Mouse (Mus musculus): Measurements from ENCODE around the gene Umps.

Umps gene

DNA sequence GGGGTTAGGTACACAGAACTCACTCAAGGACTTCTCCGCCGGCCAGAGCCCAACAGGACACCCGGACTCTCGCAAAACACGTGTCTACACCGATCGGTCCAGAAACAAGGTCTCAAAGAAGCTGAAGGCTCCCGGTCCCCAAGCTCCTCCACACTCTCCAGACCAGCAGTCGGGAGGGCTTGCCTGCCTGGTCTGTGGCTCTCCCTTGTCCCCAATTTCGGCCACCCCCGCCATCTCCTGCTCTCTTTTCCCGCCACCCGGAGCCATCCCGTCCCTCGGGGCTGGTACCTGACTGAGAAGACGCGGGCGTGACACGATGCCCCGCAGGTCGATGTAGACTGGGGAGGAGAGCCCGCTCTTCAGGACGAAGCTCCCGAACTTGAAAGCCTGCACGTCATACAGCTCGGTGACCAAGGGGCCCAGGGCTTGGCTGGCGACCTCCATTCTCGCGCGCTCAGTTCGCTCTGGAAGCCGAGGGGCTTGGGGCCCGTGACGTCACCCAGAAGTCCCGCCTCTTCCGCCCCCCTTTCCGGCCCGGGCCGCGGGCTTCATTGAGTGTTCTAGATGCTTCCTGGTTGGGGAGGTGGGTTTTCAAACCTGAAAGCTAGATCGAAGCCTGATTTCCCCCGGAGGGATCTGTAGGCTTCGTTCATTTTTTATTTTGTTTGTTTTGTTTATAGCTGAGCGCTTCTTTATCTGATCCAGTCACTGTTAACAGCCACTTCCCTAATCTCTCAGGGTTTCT, at the start of gene Umps:
Gene Umps, minus strand, starts transcription at position 501 of the 745 bp plus-strand sequence.
- in situ Hi-C loops (cut with MboI; ENCODE audit: low pct_unique_long_range_greater_than_20kb in 1 of 2, low sequenced_read_pairs in 2 of 2, unreplicated experiment in 1 of 2) = no loop called here

- in situ Hi-C loops (cut with MboI; ENCODE audit: low pct_unique_long_range_greater_than_20kb in 1 of 2, low sequenced_read_pairs in 2 of 2, unreplicated experiment in 1 of 2) = no loop called here
Observed at GRCm38 (mm10) chr16:34011991-34012845, 45.4 kb upstream of the Umps start.

DNA sequence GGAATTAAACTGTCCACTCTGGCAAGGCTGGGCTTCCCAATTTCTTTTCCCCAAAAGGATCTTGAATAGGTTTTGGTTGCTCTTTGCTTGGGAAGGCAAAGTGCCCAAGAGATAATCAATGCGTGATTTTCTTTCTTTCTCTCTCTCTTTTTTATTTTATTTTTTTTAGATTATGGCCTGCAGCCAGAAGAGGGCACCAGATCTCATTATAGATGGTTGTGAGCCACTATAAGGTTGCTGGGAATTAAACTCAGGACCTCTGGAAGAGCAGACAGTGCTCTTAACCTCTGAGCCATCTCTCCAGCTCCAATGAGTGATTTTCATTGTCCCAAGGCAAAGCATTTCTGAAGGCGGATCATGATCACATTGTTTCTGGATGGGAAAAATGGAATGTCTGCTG, 42.7 kb upstream of the Umps start:
- in situ Hi-C loops (cut with MboI; ENCODE audit: low pct_unique_long_range_greater_than_20kb in 1 of 2, low sequenced_read_pairs in 2 of 2, unreplicated experiment in 1 of 2) = no loop called here

GRCm38 (mm10) chr16:34005986-34006385, 39.1 kb upstream of the Umps start:
- in situ Hi-C loops (cut with MboI; ENCODE audit: low pct_unique_long_range_greater_than_20kb in 1 of 2, low sequenced_read_pairs in 2 of 2, unreplicated experiment in 1 of 2) = no loop called here

DNA sequence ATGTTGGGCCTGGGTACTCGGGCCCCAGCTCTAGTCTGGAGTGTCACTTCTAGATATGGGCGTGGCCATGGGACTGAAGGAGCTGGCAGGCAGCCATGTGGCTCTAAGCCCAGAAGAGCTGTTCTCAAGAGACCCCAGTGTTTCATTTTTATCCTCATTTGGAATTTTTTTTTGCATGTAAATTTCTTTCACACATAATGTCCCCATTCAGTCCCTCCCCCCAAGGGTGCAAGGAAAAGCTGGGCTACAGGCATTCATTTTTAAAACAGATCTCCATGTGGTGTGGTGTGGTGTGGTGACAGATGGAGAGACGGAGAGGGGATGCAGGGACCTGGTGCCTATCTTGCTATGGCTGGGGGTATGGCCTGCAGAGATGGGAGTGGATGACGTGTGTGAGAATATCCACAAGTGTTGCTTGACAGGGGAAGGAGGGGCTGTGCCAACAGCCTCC, 37.3 kb upstream of the Umps start:
- in situ Hi-C loops (cut with MboI; ENCODE audit: low pct_unique_long_range_greater_than_20kb in 1 of 2, low sequenced_read_pairs in 2 of 2, unreplicated experiment in 1 of 2) = no loop called here

DNA sequence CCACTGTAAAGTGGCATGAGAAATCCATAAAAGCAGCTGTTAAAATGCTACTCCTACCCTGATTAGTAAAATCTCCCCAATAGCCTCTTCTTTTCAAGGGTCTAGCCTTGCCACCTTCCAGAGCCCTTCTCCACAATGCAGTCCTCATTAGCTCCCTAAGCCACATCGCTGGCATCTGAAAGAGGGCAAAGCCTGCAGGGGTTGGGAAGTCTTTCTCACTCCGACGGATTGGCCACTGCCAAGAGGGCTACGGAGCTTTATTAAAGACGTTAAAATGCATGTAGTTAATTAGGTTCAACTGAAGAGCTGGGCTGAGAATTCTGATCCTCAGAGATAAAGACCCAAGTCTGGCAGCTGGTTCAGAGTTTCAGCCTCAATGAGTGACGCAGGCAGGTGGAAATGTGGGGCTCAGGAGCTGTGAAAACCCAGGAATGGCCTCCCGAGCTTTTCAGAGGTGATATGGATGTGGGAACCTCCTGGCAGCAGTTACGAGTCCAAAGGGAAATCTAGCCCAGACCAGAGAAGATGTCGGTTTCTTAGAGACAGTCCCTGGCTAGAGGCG, 36.8 kb upstream of the Umps start:
- in situ Hi-C loops (cut with MboI; ENCODE audit: low pct_unique_long_range_greater_than_20kb in 1 of 2, low sequenced_read_pairs in 2 of 2, unreplicated experiment in 1 of 2) = no loop called here

- in situ Hi-C loops (cut with MboI; ENCODE audit: low pct_unique_long_range_greater_than_20kb in 1 of 2, low sequenced_read_pairs in 2 of 2, unreplicated experiment in 1 of 2) = no loop called here
Observed at GRCm38 (mm10) chr16:34000715-34001114, 33.9 kb upstream of the Umps start.

DNA sequence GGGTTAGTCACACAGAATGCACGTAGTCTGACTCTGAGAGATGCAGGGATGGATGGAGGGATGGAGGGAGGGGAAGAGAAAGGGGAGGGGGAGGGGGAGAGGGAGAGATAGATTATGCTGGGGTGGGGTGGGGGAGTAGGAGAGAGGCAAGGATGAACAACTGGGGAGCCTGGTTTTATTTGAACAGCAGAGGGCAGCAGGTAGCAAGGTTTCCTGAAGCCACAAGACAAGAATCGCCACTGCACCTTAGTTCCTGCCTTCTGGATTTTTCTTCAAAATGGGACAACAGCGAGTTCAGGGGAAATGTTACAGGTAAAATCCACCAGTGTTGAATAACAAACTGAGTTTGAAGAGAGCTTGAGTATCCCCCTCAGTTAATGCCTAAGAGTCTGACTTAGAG, 32.5 kb upstream of the Umps start:
- in situ Hi-C loops (cut with MboI; ENCODE audit: low pct_unique_long_range_greater_than_20kb in 1 of 2, low sequenced_read_pairs in 2 of 2, unreplicated experiment in 1 of 2) = loop anchor here (10.0 kb wide), 2 partner anchors 105 to 175 kb away; partner anchors contain the start of gene Itgb5 (in 1 of the 2)

DNA sequence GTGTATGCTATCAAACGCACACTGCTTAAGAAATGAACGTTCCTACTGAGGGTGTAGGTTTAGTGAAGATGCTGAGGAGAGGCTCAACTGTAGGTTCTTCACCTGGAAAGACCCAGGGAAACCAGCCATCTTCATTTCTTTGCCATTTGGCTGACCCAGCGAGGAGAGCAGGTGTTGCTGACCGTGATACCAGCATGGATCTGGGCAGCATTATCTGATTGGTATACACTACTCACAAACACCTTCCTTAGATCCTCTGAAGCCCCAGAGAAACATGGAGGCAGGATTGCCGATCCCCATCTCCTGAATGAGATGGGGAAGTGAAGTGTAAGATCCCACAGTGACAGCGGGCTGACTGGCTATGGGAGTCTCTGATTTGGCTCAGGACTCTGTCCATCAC, 31.2 kb upstream of the Umps start:
- in situ Hi-C loops (cut with MboI; ENCODE audit: low pct_unique_long_range_greater_than_20kb in 1 of 2, low sequenced_read_pairs in 2 of 2, unreplicated experiment in 1 of 2) = loop anchor here (10.0 kb wide), 2 partner anchors 107 to 173 kb away; partner anchors contain the start of gene Itgb5 (in 1 of the 2)

- in situ Hi-C loops (cut with MboI; ENCODE audit: low pct_unique_long_range_greater_than_20kb in 1 of 2, low sequenced_read_pairs in 2 of 2, unreplicated experiment in 1 of 2) = loop anchor here (10.0 kb wide), 2 partner anchors 109 to 171 kb away; partner anchors contain the start of gene Itgb5 (in 1 of the 2)
Observed at GRCm38 (mm10) chr16:33996030-33996429, 29.2 kb upstream of the Umps start.

DNA sequence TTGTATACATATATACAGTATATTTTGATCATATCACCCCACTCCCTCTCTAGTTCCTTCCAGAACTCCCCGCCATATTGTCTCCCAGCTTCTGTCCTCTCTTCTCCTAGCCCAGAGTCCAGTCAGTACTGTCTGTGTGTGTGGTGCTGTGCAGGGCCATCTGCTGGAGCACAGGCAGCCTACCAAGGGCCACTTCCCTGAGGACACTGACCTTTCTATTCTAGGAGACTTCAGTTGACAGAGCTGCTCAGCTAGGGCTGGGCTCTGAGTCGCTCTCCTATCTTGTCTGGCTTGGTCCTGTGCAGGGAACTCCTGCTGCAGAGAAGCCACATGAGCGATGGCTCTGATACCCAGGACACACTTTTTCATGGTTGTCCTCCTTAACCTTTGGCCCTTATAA, 28.7 kb upstream of the Umps start:
- in situ Hi-C loops (cut with MboI; ENCODE audit: low pct_unique_long_range_greater_than_20kb in 1 of 2, low sequenced_read_pairs in 2 of 2, unreplicated experiment in 1 of 2) = loop anchor here (10.0 kb wide), 2 partner anchors 109 to 171 kb away; partner anchors contain the start of gene Itgb5 (in 1 of the 2)

DNA sequence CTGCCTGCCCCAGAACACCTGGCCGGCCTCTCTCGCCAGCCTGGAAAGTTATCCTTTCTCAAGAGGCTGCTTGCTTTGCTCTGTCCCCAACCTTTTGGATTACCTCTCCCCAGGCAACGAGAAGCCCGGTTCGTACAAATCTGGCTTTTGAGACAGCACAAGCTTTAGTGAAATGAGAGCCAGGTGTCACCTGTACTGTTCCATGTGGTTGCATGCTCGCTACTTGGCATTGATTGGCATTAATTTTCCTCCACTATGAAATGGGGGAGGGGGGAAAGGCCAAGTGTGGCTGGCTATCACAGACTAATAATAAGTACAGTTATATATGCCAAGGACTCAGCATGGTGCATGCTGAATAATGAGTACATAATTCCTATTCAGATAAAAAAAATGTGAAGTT, 27.5 kb upstream of the Umps start:
- in situ Hi-C loops (cut with MboI; ENCODE audit: low pct_unique_long_range_greater_than_20kb in 1 of 2, low sequenced_read_pairs in 2 of 2, unreplicated experiment in 1 of 2) = loop anchor here (5.0 to 10.0 kb wide), 3 partner anchors 110 to 170 kb away; partner anchors contain the start of gene Itgb5 (in 1 of the 2)

- in situ Hi-C loops (cut with MboI; ENCODE audit: low pct_unique_long_range_greater_than_20kb in 1 of 2, low sequenced_read_pairs in 2 of 2, unreplicated experiment in 1 of 2) = loop anchor here (5.0 to 10.0 kb wide), 3 partner anchors 114 to 166 kb away; partner anchors contain the start of gene Itgb5 (in 1 of the 2)
Observed at GRCm38 (mm10) chr16:33990712-33991111, 23.9 kb upstream of the Umps start.

DNA sequence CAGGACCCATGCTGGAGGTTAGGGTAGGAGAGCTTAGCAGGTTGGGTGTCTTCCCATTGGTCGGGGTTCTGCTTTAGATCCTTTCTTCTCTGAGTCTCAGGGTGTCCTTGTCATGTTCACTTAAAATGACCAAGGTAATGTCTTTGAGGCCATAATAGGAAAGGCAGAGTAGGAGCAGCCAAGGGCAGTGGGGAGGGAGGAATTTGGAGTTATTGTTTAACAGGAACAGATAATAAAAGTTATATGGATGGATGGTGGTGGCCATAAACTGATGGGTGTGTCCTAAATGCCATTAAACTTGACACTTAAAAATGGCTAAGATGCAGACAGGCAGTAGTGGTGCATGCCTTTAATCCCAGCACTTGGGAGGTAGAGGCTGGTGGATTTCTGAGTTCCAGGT, 22.3 kb upstream of the Umps start:
- in situ Hi-C loops (cut with MboI; ENCODE audit: low pct_unique_long_range_greater_than_20kb in 1 of 2, low sequenced_read_pairs in 2 of 2, unreplicated experiment in 1 of 2) = no loop called here

DNA sequence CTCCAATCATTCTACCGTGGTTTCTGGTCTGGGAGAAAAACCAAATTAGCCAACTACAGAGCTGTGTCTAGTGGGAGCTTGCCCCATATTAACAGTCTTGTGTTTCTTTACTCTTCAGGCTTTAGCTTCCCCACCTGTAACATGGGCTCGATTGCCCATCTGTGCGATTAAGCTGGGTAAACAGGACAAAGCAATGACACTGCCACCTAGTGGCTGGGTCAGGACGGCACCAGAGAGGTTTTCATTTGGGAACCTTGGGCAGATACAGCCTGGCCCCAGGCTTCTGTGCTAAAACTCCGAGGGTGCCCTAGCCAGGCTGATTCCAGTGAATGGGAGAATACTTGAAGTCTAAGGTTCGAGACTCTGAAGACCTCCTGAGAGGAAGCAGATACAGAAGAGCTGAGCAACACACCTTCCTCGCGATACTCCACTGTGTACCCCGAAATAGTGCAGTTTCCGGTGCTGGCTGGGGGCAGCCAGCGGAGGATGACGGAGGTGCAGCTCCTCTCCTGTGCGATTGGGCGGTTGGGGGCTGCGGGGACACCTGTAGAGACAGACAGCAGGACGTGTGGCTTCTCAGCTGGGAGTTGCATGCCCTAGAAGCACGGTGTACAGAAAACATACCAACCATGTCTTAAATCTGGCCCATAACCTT, 21.6 kb upstream of the Umps start:
- in situ Hi-C loops (cut with MboI; ENCODE audit: low pct_unique_long_range_greater_than_20kb in 1 of 2, low sequenced_read_pairs in 2 of 2, unreplicated experiment in 1 of 2) = no loop called here

DNA sequence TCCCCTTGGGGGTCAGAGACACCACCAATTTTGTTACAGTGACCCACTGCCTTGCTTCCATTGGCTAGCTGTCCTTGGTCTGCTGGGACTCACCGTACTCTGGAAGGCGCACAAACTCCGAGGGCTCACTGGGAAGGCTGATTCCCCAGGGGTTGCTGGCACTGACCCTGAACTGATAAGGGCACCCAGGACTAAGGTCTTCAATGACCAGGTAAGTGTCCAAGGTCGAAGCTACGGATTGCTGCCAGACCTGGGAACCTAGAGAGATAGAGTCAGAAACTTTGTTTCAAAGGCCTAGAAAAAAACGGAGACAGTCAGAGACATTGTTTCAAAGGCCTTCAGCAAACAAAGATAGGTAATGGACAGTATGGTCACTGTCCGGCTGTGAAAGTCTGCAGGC, 20.2 kb upstream of the Umps start:
- in situ Hi-C loops (cut with MboI; ENCODE audit: low pct_unique_long_range_greater_than_20kb in 1 of 2, low sequenced_read_pairs in 2 of 2, unreplicated experiment in 1 of 2) = no loop called here

DNA sequence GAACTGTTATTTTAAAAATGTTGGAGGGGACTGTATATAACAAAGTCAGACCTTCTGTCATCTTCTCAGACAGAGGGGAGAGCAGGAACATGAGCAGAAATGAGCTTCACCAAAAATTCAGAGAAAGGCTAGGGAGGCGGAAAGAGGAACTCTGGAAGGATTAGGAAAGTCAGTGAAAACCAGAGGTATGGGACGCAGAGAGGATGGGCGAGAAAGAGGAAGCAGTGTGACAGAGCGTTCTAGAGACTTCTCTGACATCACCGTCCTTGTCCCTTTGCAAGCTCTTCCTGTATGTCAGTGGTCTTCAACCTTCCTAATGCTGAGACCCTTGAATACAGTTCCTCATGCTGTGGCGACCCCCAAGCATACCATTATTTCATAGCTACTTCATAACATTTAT, 18.5 kb upstream of the Umps start:
- in situ Hi-C loops (cut with MboI; ENCODE audit: low pct_unique_long_range_greater_than_20kb in 1 of 2, low sequenced_read_pairs in 2 of 2, unreplicated experiment in 1 of 2) = no loop called here

- in situ Hi-C loops (cut with MboI; ENCODE audit: low pct_unique_long_range_greater_than_20kb in 1 of 2, low sequenced_read_pairs in 2 of 2, unreplicated experiment in 1 of 2) = no loop called here
Observed at GRCm38 (mm10) chr16:33983712-33984111, 16.9 kb upstream of the Umps start.

Measured in mouse embryonic stem cell (cell line).